10 mouse cellular contexts compared by ENCODE assay signal in the genomic region with DNA sequence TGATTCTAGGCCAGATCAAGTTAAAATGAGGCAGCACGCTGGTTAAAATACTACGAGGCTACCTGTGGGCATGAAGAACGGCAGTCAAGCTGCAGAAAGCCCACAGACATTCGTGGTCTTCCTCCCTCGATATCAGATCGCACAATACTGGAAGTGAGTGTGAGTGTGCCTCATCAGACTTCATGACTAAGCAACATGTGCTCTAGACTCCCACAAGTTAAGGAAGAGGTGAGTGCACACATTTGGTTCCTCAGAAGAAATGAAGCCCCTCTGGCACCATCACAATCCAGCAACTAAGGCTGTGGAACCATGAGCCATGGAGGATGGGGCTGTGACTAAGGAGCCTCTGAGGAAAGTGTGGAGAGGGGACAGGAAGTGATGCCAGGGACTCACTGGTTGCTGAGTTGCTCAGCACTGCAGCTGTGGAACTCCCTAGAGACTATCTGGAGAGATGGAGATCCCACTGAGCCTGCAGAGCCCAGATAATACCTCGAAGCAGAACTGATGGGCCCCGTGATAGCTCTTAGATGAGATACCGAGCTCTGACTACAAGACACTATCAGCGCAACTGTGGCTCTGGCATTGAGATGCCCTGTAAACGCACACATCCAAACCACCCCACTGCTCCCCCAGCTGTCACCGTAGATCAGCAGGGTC. TPM values are rescaled to one million over a fixed set of nuclear protein-coding genes. Genes with fewer than 3 reads are reported as not detected.
DNase-seq lines count a peak whose midpoint lies in the region; ATAC-seq and TF ChIP-seq lines count a peak whose summit lies in the region.
"Had no signal": no experiment of that assay in that cellular context is flagged by ENCODE, and none has a peak within 500 bp of the region (broad histone marks: within the 10 kb centered on the region; RNA-seq: fewer than 3 reads in every experiment).

No protein-coding gene starts in this region.

- no peak overlapping the region for H3K4me3 ChIP-seq in forebrain, embryonic 12.5 days (replicated peaks)
- no peak overlapping the region for H3K4me3 ChIP-seq in forebrain, embryonic 14.5 days (ENCODE audit: low read depth, low read length)
- H3K4me3 ChIP-seq in thymus, adult 2 months (ENCODE audit: control insufficient read depth, insufficient read depth, low read length): no peak overlapping the region
- H3K4me3 ChIP-seq in limb, embryonic 13.5 days: no peak overlapping the region
- H3K4me3 ChIP-seq in stomach, embryonic 16.5 days (replicated peaks; ENCODE audit: low read length): no peak overlapping the region

- no peak overlapping the region for H3K4me2 ChIP-seq in forebrain, embryonic 12.5 days
- no peak overlapping the region for H3K4me2 ChIP-seq in forebrain, embryonic 14.5 days (ENCODE audit: low read length)
- H3K4me2 ChIP-seq in limb, embryonic 13.5 days (replicated peaks): peak overlapping the region; percentile 42; the same call in 1 of the 2 replicates
- H3K4me2 ChIP-seq in stomach, embryonic 16.5 days (ENCODE audit: low read depth, low read length): 0 out of 2 replicates have a peak overlapping the region, but pooled peaks have one; percentile 30

- H3K36me3 ChIP-seq in forebrain, embryonic 12.5 days (replicated peaks): no peaks in the 10 kb centered on the region
- no peaks in the 10 kb centered on the region for H3K36me3 ChIP-seq in forebrain, embryonic 14.5 days (ENCODE audit: control insufficient read depth, insufficient read depth, low read length)
- H3K36me3 ChIP-seq in thymus, adult 2 months (ENCODE audit: control insufficient read depth, insufficient read depth, low read length): no peaks in the 10 kb centered on the region
- H3K36me3 ChIP-seq in limb, embryonic 13.5 days: no peaks in the 10 kb centered on the region
- no peaks in the 10 kb centered on the region for H3K36me3 ChIP-seq in stomach, embryonic 16.5 days (ENCODE audit: control insufficient read depth, insufficient read depth, low read length)

- no peak overlapping the region for H3K9ac ChIP-seq in forebrain, embryonic 12.5 days
- H3K9ac ChIP-seq in forebrain, embryonic 14.5 days (ENCODE audit: low read length): no peak overlapping the region
- 0 out of 2 replicates have a peak overlapping the region, but pooled peaks have one; percentile 52 for H3K9ac ChIP-seq in limb, embryonic 13.5 days
- H3K9ac ChIP-seq in stomach, embryonic 16.5 days (ENCODE audit: low read length): peak overlapping the region; percentile 4; the same call in 1 of the 2 replicates

- peak overlapping the region; percentile 33; the same call in 1 of the 2 replicates for H3K27ac ChIP-seq in forebrain, embryonic 12.5 days
- no peak overlapping the region for H3K27ac ChIP-seq in forebrain, embryonic 14.5 days (ENCODE audit: low read depth, low read length)
- peak overlapping the region; percentile 19; the same call in 1 of the 2 replicates for H3K27ac ChIP-seq in thymus, adult 2 months (ENCODE audit: control insufficient read depth, insufficient read depth, low read length)
- no peak overlapping the region; the same call in 1 of the 2 replicates for H3K27ac ChIP-seq in limb, embryonic 13.5 days
- H3K27ac ChIP-seq in stomach, embryonic 16.5 days (ENCODE audit: low read length): no peak overlapping the region

- no peaks in the 10 kb centered on the region for H3K9me3 ChIP-seq in forebrain, embryonic 12.5 days
- H3K9me3 ChIP-seq in forebrain, embryonic 14.5 days (replicated peaks; ENCODE audit: control insufficient read depth, low read length): no peaks in the 10 kb centered on the region
- H3K9me3 ChIP-seq in limb, embryonic 13.5 days: no peaks in the 10 kb centered on the region
- H3K9me3 ChIP-seq in stomach, embryonic 16.5 days (replicated peaks; ENCODE audit: control insufficient read depth, low read length): no peaks in the 10 kb centered on the region

- ATAC-seq in forebrain, embryonic 12.5 days (ENCODE audit: low FRiP score): no peak
- ATAC-seq in forebrain, embryonic 14.5 days: no peak
- ATAC-seq in limb, embryonic 13.5 days (ENCODE audit: low FRiP score, low read depth): no peak
- no peak for ATAC-seq in stomach, embryonic 16.5 days (ENCODE audit: insufficient read depth, low FRiP score)

- peaks cover 5% of the 10 kb centered on the region; the same call in 1 of the 2 replicates for H3K4me1 ChIP-seq in forebrain, embryonic 12.5 days
- H3K4me1 ChIP-seq in forebrain, embryonic 14.5 days (ENCODE audit: control insufficient read depth, insufficient read depth, low read length): no peaks in the 10 kb centered on the region
- H3K4me1 ChIP-seq in thymus, adult 2 months (replicated peaks; ENCODE audit: control insufficient read depth, insufficient read depth, low read length): peaks cover 35% of the 10 kb centered on the region
- peaks cover 32% of the 10 kb centered on the region for H3K4me1 ChIP-seq in limb, embryonic 13.5 days
- H3K4me1 ChIP-seq in stomach, embryonic 16.5 days (ENCODE audit: control insufficient read depth, insufficient read depth, low read length): peaks cover 10% of the 10 kb centered on the region

- TF ChIP-seq POLR2A in thymus, adult 2 months (IDR thresholded peaks at IDR 0.05; ENCODE audit: control insufficient read depth, extremely low read depth, insufficient read depth, low read length, poor library complexity): no peak

- 88% methylated on average over 12 of the region's 12 CpGs for WGBS in forebrain, embryonic 12.5 days
- 94% methylated on average over 12 of the region's 12 CpGs for WGBS in forebrain, embryonic 14.5 days
- 37% methylated on average over 12 of the region's 12 CpGs for WGBS in thymus, adult 2 months
- WGBS in limb, embryonic 13.5 days: 82% methylated on average over 12 of the region's 12 CpGs
- WGBS in stomach, embryonic 16.5 days: 82% methylated on average over 12 of the region's 12 CpGs

- DNase-seq in forebrain, embryonic 14.5 days (ENCODE audit: low spot score): no peak
- no peak for DNase-seq in thymus, adult 2 months
- no peak for DNase-seq in thymus, postnatal 4 days
- DNase-seq in lung, postnatal 25 days (ENCODE audit: low spot score): no peak
- no peak for DNase-seq in cerebellum, adult 11-12 months
- DNase-seq: right cerebral cortex, postnatal 25 days had no signal

- H3K27me3 ChIP-seq in forebrain, embryonic 12.5 days: no peaks in the 10 kb centered on the region
- H3K27me3 ChIP-seq in forebrain, embryonic 14.5 days (replicated peaks; ENCODE audit: control insufficient read depth, insufficient read depth, low read length): no peaks in the 10 kb centered on the region
- no peaks in the 10 kb centered on the region for H3K27me3 ChIP-seq in thymus, adult 2 months (ENCODE audit: control insufficient read depth, insufficient read depth, low read length)
- 0 out of 2 replicates have a peak, but pooled peaks cover 3% of the 10 kb centered on the region for H3K27me3 ChIP-seq in limb, embryonic 13.5 days
- H3K27me3 ChIP-seq in stomach, embryonic 16.5 days (ENCODE audit: control insufficient read depth, insufficient read depth, low read length): no peaks in the 10 kb centered on the region

- no peak for TF ChIP-seq CTCF in thymus, adult 2 months (IDR thresholded peaks at IDR 0.05; ENCODE audit: borderline replicate concordance, control insufficient read depth, extremely low read depth, insufficient read depth, low read length, poor library complexity)

RNA-seq across cellular contexts. Expression of a gene that starts 46.3 kb away (rescaled TPM):
- polyA plus RNA-seq in forebrain, embryonic 12.5 days (2016; fragmentation: Nextera tagmentation; extraction: Ambion mirVana): not detected in 2 replicates
- not detected in 2 replicates for polyA plus RNA-seq in forebrain, embryonic 14.5 days (2014; fragmentation: Nextera tagmentation; extraction: Ambion mirVana)
- polyA plus RNA-seq in thymus, adult 2 months (2012; rRNA removed): 0.09 TPM in 2 replicates
- not detected in 2 replicates for polyA plus RNA-seq in limb, embryonic 13.5 days (2015; fragmentation: Nextera tagmentation; extraction: Ambion mirVana)
- not detected in 2 replicates for polyA plus RNA-seq in stomach, embryonic 16.5 days (2015; fragmentation: Nextera tagmentation; extraction: Ambion mirVana)
- polyA plus RNA-seq: intestine, embryonic 14.5 days had no signal

RNA-seq across cellular contexts. Expression of a gene that starts 53.7 kb away (rescaled TPM):
- polyA plus RNA-seq in forebrain, embryonic 12.5 days (2016; fragmentation: Nextera tagmentation; extraction: Ambion mirVana): 1.8 and 2.8 TPM in 2 replicates
- 0.24 and 0.32 TPM in 2 replicates for polyA plus RNA-seq in forebrain, embryonic 14.5 days (2014; fragmentation: Nextera tagmentation; extraction: Ambion mirVana)
- 139 and 162 TPM in 2 replicates for polyA plus RNA-seq in thymus, adult 2 months (2012; rRNA removed)
- 0.93 and 1.2 TPM in 2 replicates for polyA plus RNA-seq in limb, embryonic 13.5 days (2015; fragmentation: Nextera tagmentation; extraction: Ambion mirVana)
- 0.74 and 1.3 TPM in 2 replicates for polyA plus RNA-seq in stomach, embryonic 16.5 days (2015; fragmentation: Nextera tagmentation; extraction: Ambion mirVana)

Comparison
In these comparisons a context has a peak if more than half of its experiments do, and no peak if none do; other contexts are left out.
1. H3K27ac ChIP-seq: peak in forebrain, embryonic 12.5 days (single experiment) and thymus, adult 2 months (single experiment); none in forebrain, embryonic 14.5 days (single experiment), limb, embryonic 13.5 days (single experiment) and stomach, embryonic 16.5 days (single experiment).
2. H3K4me2 ChIP-seq: peak in limb, embryonic 13.5 days (single experiment) and stomach, embryonic 16.5 days (single experiment); none in forebrain, embryonic 12.5 days (single experiment) and forebrain, embryonic 14.5 days (single experiment).
3. H3K9ac ChIP-seq: peak in limb, embryonic 13.5 days (single experiment) and stomach, embryonic 16.5 days (single experiment); none in forebrain, embryonic 12.5 days (single experiment) and forebrain, embryonic 14.5 days (single experiment).
4. RNA of a gene that starts 53.7 kb away (polyA plus RNA-seq): 139 to 162 TPM in thymus, adult 2 months; 1.8 to 2.8 TPM in forebrain, embryonic 12.5 days, 0.74 to 1.3 TPM in stomach, embryonic 16.5 days, 0.93 to 1.2 TPM in limb, embryonic 13.5 days and 0.24 to 0.32 TPM in forebrain, embryonic 14.5 days; every median in the first group is over 10 times any median in the second.